Mouse (Mus musculus): ENCODE measurements around the gene Timm10.

Timm10 gene

DNA sequence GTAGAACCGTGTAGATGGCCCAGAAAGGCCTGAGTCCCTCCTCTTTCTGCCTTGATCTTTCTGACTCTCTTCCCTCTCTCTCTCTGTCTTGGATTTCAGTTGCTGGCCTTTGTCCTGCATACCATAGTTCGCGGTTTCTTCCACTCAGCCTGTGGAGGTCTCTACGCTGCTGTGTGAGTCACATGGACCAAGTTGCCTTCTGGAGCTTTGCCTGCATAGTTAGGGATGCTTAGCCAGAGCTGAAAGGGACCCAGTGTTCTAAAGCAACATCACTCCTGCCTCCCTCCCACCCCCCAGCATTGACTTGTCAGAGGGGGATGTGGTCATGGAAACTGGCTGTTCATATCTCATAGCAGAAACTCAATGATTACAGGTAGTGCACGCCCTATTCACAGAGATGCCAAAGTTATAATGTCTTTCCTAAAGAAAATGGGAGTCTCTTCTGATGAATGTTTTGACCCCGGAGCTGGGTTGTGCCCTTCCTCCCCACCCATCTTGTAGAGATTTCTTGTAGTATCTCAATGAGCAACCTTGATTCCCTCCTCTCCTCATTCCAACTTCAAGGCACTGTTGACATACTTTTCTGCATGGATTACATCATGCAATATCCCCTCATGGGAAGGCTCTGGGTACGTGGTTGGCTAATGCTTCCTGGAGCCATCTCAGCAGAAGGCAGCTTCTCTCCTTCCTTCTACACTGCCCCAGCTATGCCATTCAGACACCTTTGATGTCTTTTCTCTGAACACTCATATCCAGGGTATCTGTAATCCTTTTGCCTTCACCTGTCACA, 33.4 kb downstream of the Timm10 start:
- DNase-seq (ENCODE audit: low spot score in 2 of 2): no peak

DNA sequence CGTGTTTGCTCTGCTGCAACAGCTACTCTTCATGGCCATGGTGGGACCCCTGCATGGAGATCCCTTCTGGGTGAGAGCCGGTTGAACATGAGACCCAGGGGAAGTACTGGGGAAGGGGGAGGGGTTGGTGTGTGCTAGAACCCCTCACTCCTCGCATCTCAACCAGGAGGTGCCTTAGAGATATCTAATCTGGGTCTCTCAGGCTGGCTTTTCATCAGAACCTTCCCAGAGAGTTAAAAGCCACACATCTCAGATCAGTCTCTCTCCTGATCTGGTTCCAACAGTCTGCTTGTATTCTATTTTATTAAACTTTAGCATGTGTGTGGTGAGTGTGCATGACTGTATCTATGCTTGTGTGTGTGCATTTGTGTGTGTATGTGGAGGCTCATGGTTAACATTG, 34.6 kb downstream of the Timm10 start:
- DNase-seq (ENCODE audit: low spot score in 2 of 2): no peak

DNA sequence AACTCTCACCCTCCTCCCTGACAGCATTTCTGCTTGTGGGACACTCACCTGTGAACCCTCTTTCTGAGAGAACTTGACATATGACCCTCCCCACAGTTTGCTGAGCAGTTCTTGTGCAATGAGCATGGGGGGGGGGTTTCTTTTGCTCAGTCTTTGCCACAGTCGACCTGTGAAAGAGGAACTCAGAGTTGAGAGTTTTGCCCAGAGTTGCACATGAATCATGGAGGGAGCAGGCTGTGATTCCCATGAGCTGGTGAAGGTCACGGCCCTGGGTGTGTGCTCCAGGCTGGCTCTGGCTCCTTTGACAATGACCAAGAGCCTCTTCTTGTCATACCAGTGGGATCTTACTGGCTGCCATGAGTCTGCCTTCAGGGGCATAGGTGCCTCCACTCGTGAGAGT, 35.4 kb downstream of the Timm10 start:
- no peak for DNase-seq (ENCODE audit: low spot score in 2 of 2)

DNA sequence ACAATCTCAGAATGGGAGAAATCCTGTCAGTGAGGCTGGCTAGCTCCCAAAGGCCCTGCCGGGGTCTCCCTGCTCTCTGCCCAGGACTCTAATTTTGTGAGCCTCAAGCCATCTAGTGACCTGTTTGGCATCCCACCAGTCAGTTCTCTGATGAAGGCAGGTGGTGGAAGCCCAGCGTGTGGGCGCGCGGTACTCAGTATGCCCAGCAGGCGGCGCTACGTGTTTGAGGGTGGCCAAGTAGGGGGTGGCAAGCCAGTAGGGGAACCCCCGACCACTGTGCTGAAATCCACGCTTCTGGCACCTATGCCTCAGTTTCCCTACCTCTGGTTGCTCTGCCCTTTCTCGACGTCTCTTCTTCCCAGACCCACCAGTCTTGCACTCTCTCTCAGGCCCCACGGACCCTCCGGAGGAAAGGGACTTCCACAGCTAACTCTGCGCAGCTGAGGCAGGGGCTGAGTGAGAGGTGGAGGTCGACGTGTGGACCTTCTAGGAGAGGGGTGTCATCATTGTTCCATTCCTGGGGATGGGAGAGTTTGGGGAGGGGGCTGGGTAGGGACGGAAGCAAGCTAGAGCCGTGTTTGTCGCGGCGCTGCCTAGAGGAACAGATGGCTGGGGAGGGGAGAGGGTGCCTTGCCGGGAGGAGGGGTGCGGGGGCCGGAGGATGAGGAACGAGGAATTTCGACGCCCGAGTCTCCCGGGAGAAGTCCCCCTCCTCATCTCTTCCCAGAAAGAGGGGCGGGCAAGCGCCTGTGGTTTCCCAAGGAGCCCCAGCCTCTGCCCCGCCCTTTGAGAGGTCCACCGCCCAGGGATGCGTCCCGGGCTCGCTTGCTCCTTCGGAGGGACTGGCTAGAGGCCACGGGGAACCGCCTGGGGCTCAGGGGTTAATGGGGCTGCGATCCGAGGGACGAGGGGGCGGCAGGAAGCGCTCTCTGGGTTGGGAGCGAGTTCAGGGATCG, 39.1 kb downstream of the Timm10 start:
- DNase-seq (ENCODE audit: low spot score in 2 of 2): peak in 1 of 2 experiments; percentile 67

DNA sequence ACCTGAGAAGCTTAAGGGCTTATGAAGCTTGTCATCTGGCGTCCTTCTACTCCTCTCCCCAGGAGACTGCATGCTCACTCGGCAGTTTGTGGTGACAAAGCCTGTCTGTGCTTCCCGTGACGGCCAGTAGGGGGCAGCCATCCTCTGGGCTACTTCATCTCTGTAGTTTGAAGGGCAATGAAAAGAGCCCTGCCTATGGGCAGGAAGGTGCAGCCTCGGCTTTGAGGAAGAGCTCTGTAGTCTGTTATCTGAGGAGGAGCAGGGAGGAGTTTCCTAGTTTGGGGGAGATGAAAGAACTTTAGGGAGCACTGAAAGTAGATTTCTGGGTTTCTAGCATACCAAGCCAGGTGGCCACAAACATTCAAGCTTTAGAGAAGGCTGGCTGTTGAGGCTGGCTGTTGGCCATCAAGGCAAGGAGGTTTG, 41.7 kb downstream of the Timm10 start:
- DNase-seq (ENCODE audit: low spot score in 2 of 2): peak; percentile 56 to 70

DNA sequence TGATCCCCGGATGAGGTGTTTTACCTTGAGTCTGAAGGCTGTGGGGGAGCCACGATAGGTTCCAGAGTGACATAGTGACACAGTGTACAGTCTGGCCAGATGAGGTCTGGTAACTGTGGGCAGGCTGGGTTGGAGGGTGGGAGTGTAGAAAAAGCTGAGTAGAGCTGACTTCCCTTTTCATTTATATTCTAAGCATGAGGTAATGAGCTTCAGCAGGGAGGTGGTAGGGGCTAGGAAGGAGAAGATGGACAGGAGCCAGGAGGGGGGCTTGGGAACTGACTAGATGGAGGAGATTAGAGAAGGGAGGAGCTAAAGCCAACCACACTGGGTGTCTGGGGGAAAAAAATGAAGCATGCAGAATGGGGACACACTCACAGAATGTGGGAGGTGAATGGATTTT, 42.2 kb downstream of the Timm10 start:
- DNase-seq (ENCODE audit: low spot score in 2 of 2): no peak

DNA sequence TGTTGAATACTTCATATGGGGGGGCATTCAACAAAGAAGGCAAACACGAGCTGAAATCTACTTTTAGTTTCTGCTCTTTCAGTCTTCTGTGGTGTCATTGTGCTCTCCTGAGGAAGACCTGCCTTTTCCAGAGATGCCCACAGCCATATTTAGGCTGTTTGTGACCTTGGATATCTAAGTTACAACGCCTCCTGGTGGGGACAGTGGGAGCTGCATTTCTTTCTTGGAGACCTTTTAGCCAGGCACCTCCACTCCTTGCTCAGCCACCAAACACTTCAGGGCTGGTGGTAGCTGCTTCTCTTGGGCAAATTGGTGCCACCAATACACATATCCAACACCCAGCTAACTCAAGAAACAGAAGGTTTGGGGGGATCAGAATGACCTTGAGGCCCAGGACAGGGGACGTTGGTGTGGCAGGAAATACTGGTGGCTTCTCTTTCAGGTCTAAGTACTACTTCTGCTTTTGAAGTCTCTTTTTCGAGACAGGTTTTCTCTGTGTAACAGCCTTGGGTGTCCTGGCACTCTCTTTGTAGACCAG, 43.9 kb downstream of the Timm10 start:
- peak in 1 of 2 experiments; percentile 34 for DNase-seq (ENCODE audit: low spot score in 2 of 2)

DNA sequence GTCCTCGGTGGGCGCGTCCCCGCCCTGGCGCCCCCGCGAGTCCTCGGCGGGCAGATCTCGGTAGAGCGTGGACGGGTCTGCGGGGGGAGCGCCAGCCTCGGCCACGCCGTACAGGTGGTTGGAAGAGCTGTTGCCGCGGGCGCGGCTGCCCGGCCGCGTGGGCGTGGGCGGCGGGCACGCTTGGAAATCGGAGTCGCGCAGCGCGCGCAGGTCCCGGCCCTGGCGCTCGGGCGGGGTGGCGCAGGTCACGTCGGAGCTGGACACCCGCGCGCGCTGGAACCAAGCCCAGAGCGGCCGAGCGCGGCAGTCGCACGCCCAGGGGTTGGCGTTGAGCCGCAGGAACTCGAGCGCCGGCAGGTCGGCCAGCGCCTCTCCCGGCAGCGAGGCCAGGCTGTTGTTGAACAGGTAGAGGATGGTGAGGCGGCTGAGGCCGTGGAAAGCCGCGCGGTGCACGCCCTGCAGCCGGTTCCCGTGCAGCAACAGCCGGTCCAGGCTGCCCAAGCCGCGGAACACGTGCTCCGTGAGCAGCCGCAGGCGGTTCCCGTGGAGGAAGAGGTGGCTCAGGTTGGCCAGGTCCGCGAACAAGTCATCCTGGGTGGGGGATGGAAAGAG, 45.4 kb downstream of the Timm10 start:
- peak in 1 of 2 experiments; percentile 37 for DNase-seq (ENCODE audit: low spot score in 2 of 2)

DNA sequence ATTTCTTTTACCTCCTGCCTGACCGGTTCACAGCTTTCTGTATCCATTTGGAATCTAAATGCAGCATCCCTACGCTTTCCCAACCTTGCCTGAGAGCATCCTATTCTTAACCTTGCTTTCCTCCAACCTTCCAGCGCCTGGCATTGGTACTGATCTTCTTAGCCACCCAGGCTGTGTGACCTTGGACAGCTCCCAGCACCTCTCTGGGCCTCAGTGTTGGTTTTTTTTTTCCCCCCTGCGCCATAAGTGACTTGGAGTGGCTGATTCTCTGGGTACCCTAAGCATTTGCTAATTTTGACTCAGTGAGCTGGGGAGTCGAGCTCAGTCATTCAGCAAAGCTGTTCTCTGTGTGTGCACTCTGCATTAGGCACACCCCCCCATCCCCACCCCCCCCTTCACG, 49.0 kb downstream of the Timm10 start:
- no peak for DNase-seq (ENCODE audit: low spot score in 2 of 2)

Measured in cerebellum, postnatal 4 days (tissue).